8 mouse cellular contexts compared by ENCODE assay signal in the genomic region with DNA sequence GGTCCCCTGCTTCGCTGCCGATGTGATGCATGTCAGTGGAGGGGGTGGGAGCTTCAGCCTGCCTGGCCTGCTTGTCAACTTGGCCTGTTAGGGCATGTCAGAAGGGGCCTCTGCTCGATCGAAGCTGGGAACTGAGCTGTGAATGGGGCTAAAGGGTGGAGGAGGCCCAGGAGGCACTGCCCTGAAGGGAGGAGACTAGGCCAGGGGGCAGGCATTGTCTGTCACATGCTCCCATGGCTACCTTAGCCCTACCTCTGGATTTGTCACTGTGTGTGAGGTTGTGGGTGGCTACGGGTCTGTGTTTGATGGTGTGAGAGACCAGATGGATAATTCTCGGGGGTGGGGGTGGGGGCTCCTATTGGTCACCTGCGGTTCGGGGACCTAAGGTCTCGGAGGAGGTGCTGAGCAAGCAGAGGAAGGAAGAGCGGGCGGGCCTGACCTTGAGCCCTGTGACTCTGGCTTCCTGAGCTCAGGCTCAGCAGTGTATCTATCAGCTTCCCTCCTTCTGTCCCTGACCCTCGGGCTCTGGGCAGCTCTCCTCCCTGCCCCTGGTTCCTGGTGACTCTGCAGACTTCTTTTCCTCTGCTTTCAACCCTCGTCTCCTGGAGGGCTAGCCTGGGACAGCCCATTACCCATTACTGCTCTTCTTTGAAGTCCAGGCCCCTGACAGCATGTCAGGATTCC. TPM values are rescaled to one million over a fixed set of nuclear protein-coding genes. Genes with fewer than 3 reads are reported as not detected.
DNase-seq lines count a peak whose midpoint lies in the region; ATAC-seq and TF ChIP-seq lines count a peak whose summit lies in the region.

No protein-coding gene starts in this region.

- DNase-seq in adrenal gland, adult (ENCODE audit: inconsistent age in 2 of 2, low spot score in 1 of 2): peak; percentile 84 to 93
- DNase-seq in kidney, postnatal 25 days: peak; percentile 51 to 78
- DNase-seq in thymus, adult 18-20 months: no peak
- DNase-seq in layer of hippocampus, adult 18-20 months (ENCODE audit: low spot score in 2 of 2): no peak

- H3K4me3 ChIP-seq in E14TG2a.4 (replicated peaks; ENCODE audit: low read length): peak overlapping the region; percentile 72
- H3K4me3 ChIP-seq in heart, embryonic 15.5 days: 0 out of 2 replicates have a peak overlapping the region, but pooled peaks have one; percentile 0

- H3K36me3 ChIP-seq in E14TG2a.4 (ENCODE audit: insufficient read depth, low read length): peaks cover 6% of the 10 kb centered on the region
- H3K36me3 ChIP-seq in heart, embryonic 15.5 days: no peaks in the 10 kb centered on the region

- no peak for TF ChIP-seq CTCF in E14TG2a.4 (conservative IDR thresholded peaks at IDR 0.05; ENCODE audit: low read length)

- H3K4me2 ChIP-seq in heart, embryonic 15.5 days: peak overlapping the region; percentile 57

- no peaks in the 10 kb centered on the region for H3K9me3 ChIP-seq in E14TG2a.4 (ENCODE audit: low read length)
- H3K9me3 ChIP-seq in heart, embryonic 15.5 days (replicated peaks): no peaks in the 10 kb centered on the region

- H3K4me1 ChIP-seq in E14TG2a.4 (replicated peaks; ENCODE audit: low read depth, low read length): peaks cover 93% of the 10 kb centered on the region
- peaks cover 81% of the 10 kb centered on the region for H3K4me1 ChIP-seq in heart, embryonic 15.5 days (replicated peaks)

- peak overlapping the region; percentile 15; the same call in 1 of the 2 replicates for H3K9ac ChIP-seq in heart, embryonic 15.5 days

- H3K27me3 ChIP-seq in E14TG2a.4 (ENCODE audit: insufficient read depth, low read length): peaks cover 21% of the 10 kb centered on the region
- no peaks in the 10 kb centered on the region for H3K27me3 ChIP-seq in heart, embryonic 15.5 days

- H3K27ac ChIP-seq in heart, embryonic 15.5 days: peak overlapping the region; percentile 92

- 21% methylated on average over 13 of the region's 13 CpGs for WGBS in heart, embryonic 15.5 days

- ATAC-seq in heart, embryonic 15.5 days (replicated peaks; ENCODE audit: insufficient number of reproducible peaks, insufficient read depth, low FRiP score, low read depth): 0 out of 2 replicates have a peak, but pooled peaks have one; percentile 1
- peak; percentile 55 for ATAC-seq in megakaryocyte, adult 5-6 weeks (ENCODE audit: poor library complexity, severe bottlenecking)
- no peak for ATAC-seq in activated CD4-positive, CD25-positive, alpha-beta regulatory T cell, adult 4 months

RNA-seq across cellular contexts. Expression of a gene that starts 20.6 kb away (rescaled TPM):
- polyA plus RNA-seq in heart, embryonic 15.5 days (2015; fragmentation: Nextera tagmentation; extraction: Ambion mirVana): 6.0 and 7.8 TPM in 2 replicates
- total RNA-seq in megakaryocyte, adult 5-6 weeks (2015): 7.7 and 9.8 TPM in 2 replicates
- total RNA-seq in megakaryocyte, adult 5-6 weeks (2017): 5.8 and 9.4 TPM in 2 replicates
- polyA plus RNA-seq in activated CD4-positive, CD25-positive, alpha-beta regulatory T cell, adult 4 months (2017; shearing (Covaris generic)): not detected
- total RNA-seq in layer of hippocampus, adult 18-20 months (2021): 10 to 100 TPM; 79.8 to 88.1 TPM

Comparison
In these comparisons a context has a peak if more than half of its experiments do, and no peak if none do; other contexts are left out.
1. DNase-seq: peak in adrenal gland, adult (2 of 2) and kidney, postnatal 25 days (2 of 2); none in thymus, adult 18-20 months (0 of 2) and layer of hippocampus, adult 18-20 months (0 of 2).
2. RNA of a gene that starts 20.6 kb away (total RNA-seq): 79.8 to 88.1 TPM in layer of hippocampus, adult 18-20 months; 5.8 to 9.8 TPM in megakaryocyte, adult 5-6 weeks; every median in the first group is over 4 times any median in the second.